Mouse (Mus musculus) liver, postnatal 0 days (tissue): ENCODE measurements around the gene Top1. TPM values are rescaled to one million over a fixed set of nuclear protein-coding genes. Genes with fewer than 3 reads are reported as not detected.
A peak's percentile ranks its signal among the peaks of the same experiment; 100 is the strongest.

ENCODE experiments used
- ATAC-seq: fragments of 200-750 bp; cut with Nextera tagmentation; 2 replicates; pipeline ENCODE4 v1.8.0; 2017; ENCODE audit warnings: mild to moderate bottlenecking, moderate library complexity
- DNase-seq: peaks from one replicate; pipeline ENCODE4 v3.0.0-alpha.2; 2016
- H3K27ac ChIP-seq: fragments of 300-500 bp; sonication (generic); 2 replicates; pipeline ENCODE4 v1.5.1; 2014; ENCODE audit warnings: antibody characterized with exemption, moderate library complexity, mild to moderate bottlenecking, low read depth
- H3K27me3 ChIP-seq: fragments of 300-500 bp; sonication (generic); 2 replicates; pipeline ENCODE4 v1.6.1; 2014; ENCODE audit warnings: low read length, control low read depth, mixed read lengths; ENCODE audit not compliant: insufficient read depth
- H3K36me3 ChIP-seq: fragments of 300-500 bp; sonication (generic); replicated peaks from 2 replicates; pipeline ENCODE4 v1.6.1; 2014; ENCODE audit warnings: mild to moderate bottlenecking, control low read depth, low read length, moderate library complexity, mixed read lengths; ENCODE audit not compliant: insufficient read depth
- H3K4me1 ChIP-seq: fragments of 300-500 bp; sonication (generic); 2 replicates; pipeline ENCODE4 v1.6.1; 2014; ENCODE audit warnings: antibody characterized with exemption, mild to moderate bottlenecking, control low read depth; ENCODE audit not compliant: insufficient read depth
- H3K4me2 ChIP-seq: fragments of 300-500 bp; sonication (generic); 2 replicates; pipeline ENCODE4 v1.6.1; 2014; ENCODE audit warnings: low read depth, mild to moderate bottlenecking, low read length, moderate library complexity, mixed read lengths
- H3K4me3 ChIP-seq: fragments of 300-500 bp; sonication (generic); 2 replicates; pipeline ENCODE4 v1.5.1; 2014; ENCODE audit warnings: low read depth, low read length
- H3K9ac ChIP-seq: fragments of 300-500 bp; sonication (generic); replicated peaks from 2 replicates; pipeline ENCODE4 v1.6.1; 2014; ENCODE audit warnings: mild to moderate bottlenecking, moderate library complexity
- H3K9me3 ChIP-seq: fragments of 300-500 bp; sonication (generic); 2 replicates; pipeline ENCODE4 v1.6.1; 2016; ENCODE audit warnings: mild to moderate bottlenecking, control low read depth, low read length, mixed read lengths
- CTCF ChIP-seq: sonication (generic); IDR thresholded peaks from 2 replicates; pipeline ENCODE4 v1.5.1; 2016; ENCODE audit warnings: antibody characterized with exemption, low read depth
- EP300 ChIP-seq: IDR thresholded peaks from 2 replicates; pipeline ENCODE4 v1.6.1; 2016; ENCODE audit warnings: antibody characterized with exemption, low read depth, mild to moderate bottlenecking
- WGBS: fragments of 180-500 bp; shearing (Covaris S2); extraction: QIAGEN DNeasy Blood & Tissue Kit; methylation state at CpG from one replicate; pipeline ENCODE4 v1.1.7; 2014; ENCODE audit not compliant: insufficient replicate concordance; 5-methylcytosine and 5-hydroxymethylcytosine counted together
- polyA plus RNA-seq: library from polyadenylated mRNA; unstranded; fragments of >200 nt; fragmentation: Nextera tagmentation; extraction: Ambion mirVana; gene quantifications from 2 replicates; pipeline ENCODE4 v1.2.1, GENCODE M21; 2015

Top1 gene
- polyA plus RNA-seq, 1 experiment from 2014 or later: 30.5 TPM

DNA sequence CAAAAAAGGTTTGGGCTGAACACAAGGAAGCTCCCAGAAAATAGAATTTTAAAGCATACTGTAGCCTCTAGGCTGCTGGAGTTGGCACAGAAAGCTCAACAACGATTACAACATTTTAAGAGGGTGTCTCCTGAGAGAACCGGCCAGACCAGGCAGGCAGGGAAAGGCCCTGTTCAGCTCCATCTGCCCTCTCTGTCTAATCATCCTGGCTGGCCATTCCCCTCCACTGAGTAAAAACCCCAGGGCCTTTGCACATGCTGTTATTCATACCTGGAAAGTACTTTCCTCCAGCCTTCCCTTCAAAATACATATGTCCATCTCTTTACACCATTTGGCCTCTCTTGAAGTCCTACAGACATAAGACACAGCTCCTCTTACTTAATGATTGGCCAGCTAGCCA is 83.7 kb downstream of the Top1 start:
- WGBS: 72% methylated on average over 2 of the region's 2 CpGs
- 0 out of 2 replicates have a peak, but pooled peaks cover 2% of the 10 kb centered on the region for H3K36me3 ChIP-seq
- H3K9me3 ChIP-seq: no peaks in the 10 kb centered on the region
- ATAC-seq (no peak), DNase-seq (no peak)
- TF ChIP-seq EP300 (no peak), CTCF (no peak)
- H3K4me1 ChIP-seq: peaks cover 34% of the 10 kb centered on the region
- H3K4me2 ChIP-seq: no peak overlapping the region
- H3K27me3 ChIP-seq: peaks cover 11% of the 10 kb centered on the region; the same call in 1 of the 2 replicates
- no peak overlapping the region for H3K9ac ChIP-seq
- no peak overlapping the region for H3K4me3 ChIP-seq
- H3K27ac ChIP-seq: no peak overlapping the region

DNA sequence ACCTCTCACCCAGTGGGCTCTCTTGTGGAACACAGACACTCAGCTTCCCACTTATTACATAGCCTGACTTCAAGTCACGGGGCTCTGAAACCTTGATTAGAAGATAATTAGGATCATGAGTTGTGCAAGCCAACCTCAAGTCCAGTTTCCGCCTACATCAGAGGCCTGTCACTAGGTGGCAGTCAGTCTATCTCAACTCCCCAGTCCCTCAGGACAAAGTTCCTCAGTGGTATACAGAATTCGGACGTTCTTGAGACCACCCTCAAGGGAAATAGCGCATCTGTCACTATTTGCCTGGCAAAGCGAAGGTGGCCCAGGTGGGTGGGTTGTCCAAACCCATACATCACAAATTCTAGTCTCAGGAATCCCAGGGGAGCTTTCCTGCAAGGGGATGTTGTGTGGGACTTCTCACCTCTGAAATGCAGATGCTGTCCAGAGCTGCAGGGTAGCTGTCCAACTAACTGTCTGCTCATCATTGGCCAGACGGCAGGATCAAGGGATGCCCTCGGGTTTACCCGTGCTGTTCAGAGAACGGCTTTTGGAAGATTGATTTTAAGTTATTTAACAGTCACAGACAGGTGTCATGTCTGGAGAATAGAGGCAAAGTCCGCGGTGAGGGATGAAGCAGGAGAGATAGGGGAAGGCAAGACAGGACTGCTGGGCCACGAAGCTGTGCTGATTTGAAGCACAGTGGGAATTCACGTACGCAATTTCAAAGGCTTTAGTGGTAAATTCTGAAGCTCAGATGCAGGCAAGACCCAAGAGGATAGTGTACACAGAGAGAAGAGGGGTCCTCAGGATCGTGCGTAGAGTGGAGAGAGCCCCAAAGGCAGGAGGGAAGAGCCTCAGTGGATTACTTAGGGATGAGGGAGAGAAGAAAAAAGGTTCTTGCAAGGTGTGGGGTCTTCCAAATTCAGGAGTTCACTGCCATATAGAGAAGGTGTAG is 84.4 kb downstream of the Top1 start:
- TF ChIP-seq CTCF (peak; percentile 65), EP300 (no peak)
- H3K4me2 ChIP-seq: peak overlapping the region; percentile 96
- H3K27me3 ChIP-seq: peaks cover 11% of the 10 kb centered on the region; the same call in 1 of the 2 replicates
- peaks cover 36% of the 10 kb centered on the region for H3K4me1 ChIP-seq
- no peak overlapping the region for H3K27ac ChIP-seq
- H3K4me3 ChIP-seq: peak overlapping the region; percentile 86
- DNase-seq (peak; percentile 44), ATAC-seq (peak; percentile 9; the same call in 1 of the 2 replicates)
- peak overlapping the region; percentile 79 for H3K9ac ChIP-seq
- WGBS: 17% methylated on average over 17 of the region's 17 CpGs
- H3K9me3 ChIP-seq: no peaks in the 10 kb centered on the region
- no peaks in the 10 kb centered on the region for H3K36me3 ChIP-seq

- DNase-seq: no peak
- H3K27ac ChIP-seq: peak overlapping the region; percentile 83; the same call in 1 of the 2 replicates
- H3K4me1 ChIP-seq: peaks cover 42% of the 10 kb centered on the region
- H3K4me3 ChIP-seq: peak overlapping the region; percentile 86
- peak overlapping the region; percentile 79 for H3K9ac ChIP-seq
- 6% methylated on average over 18 of the region's 19 CpGs for whole genome bisulfite sequencing
- no peaks in the 10 kb centered on the region for H3K36me3 ChIP-seq
- TF ChIP-seq EP300: no peak
- TF ChIP-seq CTCF: no peak
- H3K27me3 ChIP-seq: peaks cover 11% of the 10 kb centered on the region; the same call in 1 of the 2 replicates
- no peak; the same call in none of the 2 replicates for ATAC-seq
- no peaks in the 10 kb centered on the region for H3K9me3 ChIP-seq
- peak overlapping the region; percentile 96 for H3K4me2 ChIP-seq
Observed at GRCm38 (mm10) chr2:160730797-160731116, 85.1 kb downstream of the Top1 start.

- Histone ChIP-seq H3K9ac (peak within 1 kb of the TSS; percentile 79), H3K9me3 (no peaks in the 10 kb centered on the region), H3K4me2 (peak within 1 kb of the TSS; percentile 96), H3K36me3 (no peaks in the 10 kb centered on the region), H3K4me3 (peak within 1 kb of the TSS; percentile 86), H3K4me1 (peaks cover 45% of the 10 kb centered on the region), H3K27ac (peak within 1 kb of the TSS; percentile 83), H3K27me3 (peaks cover 11% of the 10 kb centered on the region; the same call in 1 of the 2 replicates)
- 6% methylated on average over 67 of the region's 99 CpGs for WGBS
- TF ChIP-seq CTCF (no peak), EP300 (no peak)
- ATAC-seq: peak; percentile 93
- peak; percentile 95 for DNase-seq
Observed at GRCm38 (mm10) chr2:160731117-160731838, 85.6 kb downstream of the Top1 start, which contains the start of gene Plcg1. Plcg1 (plus strand) TSS chr2:160731300.

DNA sequence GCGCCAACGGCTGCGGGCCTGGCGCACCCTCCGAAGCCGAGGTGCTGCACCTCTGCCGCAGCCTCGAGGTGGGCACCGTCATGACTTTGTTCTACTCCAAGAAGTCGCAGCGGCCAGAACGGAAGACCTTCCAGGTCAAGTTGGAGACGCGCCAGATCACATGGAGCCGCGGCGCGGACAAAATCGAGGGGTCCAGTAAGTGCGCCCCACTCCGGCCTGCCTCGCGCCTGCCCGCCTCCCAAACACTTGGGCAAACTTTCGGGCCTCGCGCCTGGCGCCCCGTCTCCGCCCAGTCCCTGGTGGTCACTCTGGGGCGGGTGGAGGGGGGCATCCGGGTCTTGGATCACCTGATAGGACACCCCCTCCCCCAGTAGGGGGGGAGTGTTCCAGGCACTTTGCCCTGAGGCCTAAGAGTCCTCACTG is 86.2 kb downstream of the Top1 start:
- H3K4me1 ChIP-seq: peaks cover 48% of the 10 kb centered on the region
- TF ChIP-seq EP300 (no peak), CTCF (no peak)
- ATAC-seq (peak; percentile 22), DNase-seq (peak; percentile 67)
- H3K4me3 ChIP-seq: peak overlapping the region; percentile 86
- peak overlapping the region; percentile 79 for H3K9ac ChIP-seq
- no peaks in the 10 kb centered on the region for H3K36me3 ChIP-seq
- peak overlapping the region; percentile 83 for H3K27ac ChIP-seq
- H3K4me2 ChIP-seq: peak overlapping the region; percentile 96
- under 1% methylated on average over 32 of the region's 32 CpGs for WGBS
- H3K9me3 ChIP-seq: no peaks in the 10 kb centered on the region
- H3K27me3 ChIP-seq: peaks cover 11% of the 10 kb centered on the region; the same call in 1 of the 2 replicates
